Mouse (Mus musculus) bone marrow macrophage, adult 2 months (primary cell): ENCODE results near the gene Tfdp2.

Source experiments
- CTCF ChIP-seq: IDR thresholded peaks from 2 replicates; pipeline ENCODE4 v1.5.1; 2012; ENCODE audit warnings: low read depth, mild to moderate bottlenecking, low read length, moderate library complexity
- POLR2A ChIP-seq: IDR thresholded peaks from 2 replicates; pipeline ENCODE4 v1.6.1; 2012; ENCODE audit warnings: mild to moderate bottlenecking, low read depth, low read length, borderline replicate concordance

- TF ChIP-seq CTCF (no peak), POLR2A (no peak)
Observed at GRCm38 (mm10) chr9:96241134-96242097, 45.3 kb downstream of the Tfdp2 start.
